In the genomic region with DNA sequence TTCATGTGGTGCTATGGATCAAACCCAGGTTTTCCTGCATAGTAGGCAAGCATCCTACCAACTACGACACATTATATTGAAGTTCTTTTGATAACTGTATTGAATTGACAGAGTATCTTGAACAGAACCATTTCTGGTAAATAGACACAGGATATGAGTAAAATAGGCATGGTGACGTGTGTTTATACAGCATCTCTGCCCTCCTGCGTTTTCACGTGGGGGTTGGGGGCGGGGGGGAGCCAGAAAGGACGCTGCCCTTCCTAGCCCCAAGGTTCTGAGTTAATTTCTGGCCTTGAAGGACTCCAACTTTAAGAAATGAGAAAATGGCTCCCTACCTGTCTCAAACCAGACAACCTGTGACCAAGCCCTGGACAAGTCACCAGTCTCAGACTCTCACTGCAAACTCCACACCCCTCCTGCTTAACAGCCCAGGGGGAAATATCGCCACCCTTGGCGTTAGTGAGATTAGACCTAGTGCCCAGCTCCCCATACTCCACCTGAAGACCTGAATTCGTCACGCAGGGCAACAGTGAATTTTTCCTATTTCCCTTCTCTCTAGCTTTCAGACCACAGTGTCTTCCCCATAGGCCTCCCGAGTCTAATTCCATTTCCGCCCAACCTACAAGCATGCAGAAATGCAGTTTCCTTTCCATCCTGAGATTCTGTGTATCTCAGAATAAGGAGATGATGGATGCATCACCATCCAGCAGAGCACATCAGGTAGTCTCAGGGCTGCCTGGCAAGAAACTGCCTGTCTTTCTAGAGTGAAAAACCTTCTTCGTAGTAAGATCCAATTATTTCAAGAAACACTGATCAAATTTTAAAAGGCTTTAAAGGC, we compare ENCODE assay signal across 22 mouse cellular contexts. TPM values are rescaled to one million over a fixed set of nuclear protein-coding genes. Genes with fewer than 3 reads are reported as not detected.
A peak's percentile ranks its signal among the peaks of the same experiment; 100 is the strongest.
DNase-seq lines count a peak whose midpoint lies in the region; ATAC-seq lines count a peak whose summit lies in the region.
"Had no signal": no experiment of that assay in that cellular context is flagged by ENCODE, and none has a peak within 500 bp of the region (broad histone marks: within the 10 kb centered on the region; RNA-seq: fewer than 3 reads in every experiment).

No protein-coding gene starts in this region.

- peak; percentile 40 for ATAC-seq in inflammation-experienced regulatory T-cells, adult 6 months
- ATAC-seq: forebrain, embryonic 13.5 days; forebrain, postnatal 0 days; hindbrain, postnatal 0 days had no signal

- DNase-seq in heart, adult 11 months: peak; percentile 54
- DNase-seq in heart, postnatal 25 days (ENCODE audit: low spot score): no peak
- peak; percentile 10 for DNase-seq in urinary bladder, adult 2 months (ENCODE audit: low spot score)
- DNase-seq in urinary bladder, postnatal 14 days (ENCODE audit: low spot score): no peak
- no peak for DNase-seq in adrenal gland, adult 18-20 months (ENCODE audit: low spot score in 2 of 2)
- DNase-seq in neural tube, embryonic 10.5 days (ENCODE audit: extremely low spot score, low spot score): no peak
- DNase-seq: adrenal gland, postnatal 14 days; cerebellum, adult 18-20 months; cerebellum, postnatal 10 days; forebrain, postnatal 0 days; gastrocnemius, adult 2 months; gastrocnemius, postnatal 25 days; heart, postnatal 4 days had no signal

- intact Hi-C loops in heart, postnatal 25 days (cut with DNase I): no loop called here

RNA-seq across cellular contexts. Expression of a gene that starts 3.7 kb away (rescaled TPM):
- 1 to 10 TPM in 1 of 2 experiments, under 1 TPM in 1; 0.29 to 1.1 TPM for total RNA-seq in heart, postnatal 25 days (2021)
- polyA plus RNA-seq in urinary bladder, adult 2 months (2012; rRNA removed): 2.1 and 2.4 TPM in 2 replicates
- 1,000 to 10,000 TPM; 1,311 to 1,764 (median 1,493) TPM for polyA plus RNA-seq in inflammation-experienced regulatory T-cells, adult 6 months (2017; shearing (Covaris generic))
- 1 to 10 TPM in 1 of 2 experiments, under 1 TPM in 1; 0.76 to 1.5 TPM for total RNA-seq in adrenal gland, adult 18-20 months (2021)
- total RNA-seq: forebrain, postnatal 0 days; gastrocnemius, adult 2 months; granulocyte monocyte progenitor cell, adult 5-6 weeks; hindbrain, postnatal 0 days had no signal
- polyA plus RNA-seq: embryonic facial prominence, embryonic 10.5 days; embryonic facial prominence, embryonic 14.5 days; forebrain, embryonic 13.5 days; heart, embryonic 13.5 days; heart, postnatal 0 days; hindbrain, embryonic 12.5 days; hindbrain, postnatal 0 days had no signal

Comparison
In these comparisons a context has a peak if more than half of its experiments do, and no peak if none do; other contexts are left out.
1. DNase-seq: peak in heart, adult 11 months (single experiment) and urinary bladder, adult 2 months (single experiment); none in heart, postnatal 25 days (single experiment), urinary bladder, postnatal 14 days (single experiment), adrenal gland, adult 18-20 months (0 of 2) and neural tube, embryonic 10.5 days (single experiment).